Mouse (Mus musculus) telencephalon, adult 2 months (tissue): ENCODE data around the gene Tmx4.

Experiments used
- DNase-seq: peaks from one replicate; pipeline ENCODE4 v3.0.0-alpha.2; 2011; ENCODE audit warnings: low read depth, low spot score

Tmx4 gene

GRCm38 (mm10) chr2:134559422-134559821 lies 84.5 kb downstream of the Tmx4 start:
- no peak for DNase-seq

GRCm38 (mm10) chr2:134554221-134554727 lies 89.7 kb downstream of the Tmx4 start, which contains the start of gene Hao1:
Gene Hao1 (minus strand): TSS chr2:134554368.
- no peak for DNase-seq

- no peak for DNase-seq
Measured at GRCm38 (mm10) chr2:134552358-134552757, 91.6 kb downstream of the Tmx4 start.

- DNase-seq: peak; percentile 40
Measured at GRCm38 (mm10) chr2:134549770-134550169, 94.2 kb downstream of the Tmx4 start.

GRCm38 (mm10) chr2:134545116-134545515 lies 98.8 kb downstream of the Tmx4 start:
- no peak for DNase-seq

- DNase-seq: no peak
Measured at GRCm38 (mm10) chr2:134544321-134545065, 99.5 kb downstream of the Tmx4 start.
